Mouse (Mus musculus): ENCODE results near the gene Dnaaf2.

DNA sequence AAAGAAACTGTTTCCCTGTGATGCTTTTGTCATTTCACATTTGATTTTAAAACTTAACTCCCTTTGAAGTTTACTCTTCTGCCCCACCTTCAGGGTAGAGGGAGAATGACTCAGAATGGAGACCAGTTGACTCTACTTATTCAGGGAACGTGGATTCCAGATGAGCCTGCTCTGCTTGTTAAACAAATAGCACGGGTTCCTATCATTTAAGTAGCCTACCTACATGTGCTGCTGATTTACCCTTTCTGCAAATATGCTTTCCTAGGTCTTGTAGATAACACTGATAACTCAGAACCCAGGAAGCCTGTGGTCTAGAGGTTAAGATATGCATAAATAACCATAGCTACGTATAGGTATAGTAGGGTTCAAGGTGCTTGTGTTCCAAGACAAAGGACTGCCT lies 33.3 kb downstream of the Dnaaf2 start:
- TF ChIP-seq CTCF (IDR thresholded peaks at IDR 0.05; ENCODE audit: control insufficient read depth, insufficient read depth, insufficient read length): no peak
- no peak for TF ChIP-seq CEBPB (IDR thresholded peaks at IDR 0.05; ENCODE audit: low read depth)
- no peak for TF ChIP-seq MAX (IDR thresholded peaks at IDR 0.05)
- no peak for TF ChIP-seq USF1 (IDR thresholded peaks at IDR 0.05; ENCODE audit: low read depth)
